Mouse (Mus musculus): ENCODE measurements around the gene Sccpdh. TPM values are rescaled to one million over a fixed set of nuclear protein-coding genes. Genes with fewer than 3 reads are reported as not detected.
A peak's percentile ranks its signal among the peaks of the same experiment; 100 is the strongest.

Sccpdh gene
- total and polyA plus RNA-seq, 2 experiments from 2014 or later = 75.5 to 122 TPM

GRCm38 (mm10) chr1:179715786-179716185 lies 47.8 kb downstream of the Sccpdh start:
- ATAC-seq (ENCODE audit: insufficient read depth, low read depth) (no peak), DNase-seq (ENCODE audit: low spot score) (no peak)
- WGBS = 81% methylated on average over 4 of the region's 4 CpGs

GRCm38 (mm10) chr1:179722811-179723469 lies 54.9 kb downstream of the Sccpdh start:
- Histone ChIP-seq H3K36me3 (replicated peaks; ENCODE audit: control insufficient read depth, insufficient read depth, low read length) (no peaks in the 10 kb centered on the region), H3K27ac (ENCODE audit: low read depth) (no peak overlapping the region), H3K4me1 (ENCODE audit: control insufficient read depth, insufficient read depth) (no peaks in the 10 kb centered on the region), H3K4me3 (ENCODE audit: low read depth, low read length) (no peak overlapping the region), H3K4me2 (ENCODE audit: low read depth, low read length) (no peak overlapping the region), H3K27me3 (ENCODE audit: control insufficient read depth, insufficient read depth, low read length) (no peaks in the 10 kb centered on the region), H3K9ac (replicated peaks; ENCODE audit: low read depth, low read length) (no peak overlapping the region), H3K9me3 (replicated peaks; ENCODE audit: control insufficient read depth, low read length) (no peaks in the 10 kb centered on the region)
- TF ChIP-seq EP300 (IDR thresholded peaks at IDR 0.05; ENCODE audit: low read depth) (no peak), CTCF (IDR thresholded peaks at IDR 0.05; ENCODE audit: low read depth) (no peak)
- ATAC-seq (ENCODE audit: insufficient read depth, low read depth) (no peak), DNase-seq (ENCODE audit: low spot score) (no peak)
- 80% methylated on average over 8 of the region's 8 CpGs for WGBS

More at GRCm38 (mm10) chr1:179715786-179716185, 47.8 kb downstream of the Sccpdh start:
- no peaks in the 10 kb centered on the region for H3K9me3 ChIP-seq (replicated peaks; ENCODE audit: control insufficient read depth, low read length)
- H3K4me1 ChIP-seq (ENCODE audit: control insufficient read depth, insufficient read depth) = no peaks in the 10 kb centered on the region
- no peaks in the 10 kb centered on the region for H3K36me3 ChIP-seq (replicated peaks; ENCODE audit: control insufficient read depth, insufficient read depth, low read length)
- no peak overlapping the region for H3K4me3 ChIP-seq (ENCODE audit: low read depth, low read length)
- no peak for TF ChIP-seq EP300 (IDR thresholded peaks at IDR 0.05; ENCODE audit: low read depth)
- no peak for TF ChIP-seq CTCF (IDR thresholded peaks at IDR 0.05; ENCODE audit: low read depth)
- no peak overlapping the region for H3K9ac ChIP-seq (replicated peaks; ENCODE audit: low read depth, low read length)
- H3K27ac ChIP-seq (ENCODE audit: low read depth) = no peak overlapping the region
- no peak overlapping the region for H3K4me2 ChIP-seq (ENCODE audit: low read depth, low read length)
- no peaks in the 10 kb centered on the region for H3K27me3 ChIP-seq (ENCODE audit: control insufficient read depth, insufficient read depth, low read length)

- Histone ChIP-seq H3K27me3 (ENCODE audit: control insufficient read depth, insufficient read depth, low read length) (no peaks in the 10 kb centered on the region), H3K4me3 (ENCODE audit: low read depth, low read length) (no peak overlapping the region), H3K4me1 (ENCODE audit: control insufficient read depth, insufficient read depth) (0 out of 2 replicates have a peak, but pooled peaks cover 5% of the 10 kb centered on the region), H3K9ac (replicated peaks; ENCODE audit: low read depth, low read length) (no peak overlapping the region), H3K9me3 (replicated peaks; ENCODE audit: control insufficient read depth, low read length) (no peaks in the 10 kb centered on the region), H3K36me3 (replicated peaks; ENCODE audit: control insufficient read depth, insufficient read depth, low read length) (no peaks in the 10 kb centered on the region), H3K27ac (ENCODE audit: low read depth) (no peak overlapping the region), H3K4me2 (ENCODE audit: low read depth, low read length) (no peak overlapping the region)
- no peak for DNase-seq (ENCODE audit: low spot score)
- 87% methylated on average over 10 of the region's 10 CpGs for WGBS
- no peak for ATAC-seq (ENCODE audit: insufficient read depth, low read depth)
- TF ChIP-seq EP300 (IDR thresholded peaks at IDR 0.05; ENCODE audit: low read depth) = no peak
- TF ChIP-seq CTCF (IDR thresholded peaks at IDR 0.05; ENCODE audit: low read depth) = no peak
Measured at GRCm38 (mm10) chr1:179728661-179729060, 60.7 kb downstream of the Sccpdh start.

DNA sequence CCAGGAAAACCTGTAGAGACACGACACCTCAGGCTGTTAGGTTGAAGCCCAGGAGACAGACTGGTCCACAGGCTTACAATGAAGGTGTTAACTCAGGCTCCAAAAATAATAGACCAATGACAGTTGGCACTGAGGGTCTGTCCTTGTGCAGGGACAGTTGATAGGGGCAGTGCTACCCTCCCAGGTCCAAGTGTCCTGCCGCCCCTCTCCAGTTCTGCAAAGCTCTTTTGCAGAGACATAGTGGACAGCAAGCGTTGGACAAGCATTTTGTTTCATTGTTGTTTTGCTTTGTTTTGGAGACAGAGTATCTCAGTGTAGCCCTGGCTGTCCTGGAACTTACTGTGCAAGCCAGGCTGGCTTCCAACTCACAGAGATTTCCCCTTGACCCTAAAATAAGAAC lies 63.4 kb downstream of the Sccpdh start:
- Histone ChIP-seq H3K36me3 (replicated peaks; ENCODE audit: control insufficient read depth, insufficient read depth, low read length) (no peaks in the 10 kb centered on the region), H3K4me1 (ENCODE audit: control insufficient read depth, insufficient read depth) (0 out of 2 replicates have a peak, but pooled peaks cover 5% of the 10 kb centered on the region), H3K9ac (replicated peaks; ENCODE audit: low read depth, low read length) (no peak overlapping the region), H3K27ac (ENCODE audit: low read depth) (no peak overlapping the region), H3K27me3 (ENCODE audit: control insufficient read depth, insufficient read depth, low read length) (no peaks in the 10 kb centered on the region), H3K4me2 (ENCODE audit: low read depth, low read length) (no peak overlapping the region), H3K4me3 (ENCODE audit: low read depth, low read length) (no peak overlapping the region), H3K9me3 (replicated peaks; ENCODE audit: control insufficient read depth, low read length) (no peaks in the 10 kb centered on the region)
- TF ChIP-seq CTCF (IDR thresholded peaks at IDR 0.05; ENCODE audit: low read depth) (no peak), EP300 (IDR thresholded peaks at IDR 0.05; ENCODE audit: low read depth) (no peak)
- DNase-seq (ENCODE audit: low spot score) (no peak), ATAC-seq (ENCODE audit: insufficient read depth, low read depth) (no peak)
- WGBS = 59% methylated on average over 3 of the region's 3 CpGs

GRCm38 (mm10) chr1:179734500-179735474 lies 66.8 kb downstream of the Sccpdh start:
- 30% methylated on average over 15 of the region's 15 CpGs for WGBS
- Histone ChIP-seq H3K27ac (ENCODE audit: low read depth) (no peak overlapping the region), H3K27me3 (ENCODE audit: control insufficient read depth, insufficient read depth, low read length) (no peaks in the 10 kb centered on the region), H3K36me3 (replicated peaks; ENCODE audit: control insufficient read depth, insufficient read depth, low read length) (no peaks in the 10 kb centered on the region), H3K4me1 (ENCODE audit: control insufficient read depth, insufficient read depth) (0 out of 2 replicates have a peak, but pooled peaks cover 5% of the 10 kb centered on the region), H3K9ac (replicated peaks; ENCODE audit: low read depth, low read length) (no peak overlapping the region), H3K4me2 (ENCODE audit: low read depth, low read length) (peak overlapping the region; percentile 26), H3K9me3 (replicated peaks; ENCODE audit: control insufficient read depth, low read length) (no peaks in the 10 kb centered on the region), H3K4me3 (ENCODE audit: low read depth, low read length) (no peak overlapping the region)
- DNase-seq (ENCODE audit: low spot score) (peak; percentile 42), ATAC-seq (ENCODE audit: insufficient read depth, low read depth) (peak; percentile 44)
- TF ChIP-seq EP300 (IDR thresholded peaks at IDR 0.05; ENCODE audit: low read depth) (no peak), CTCF (IDR thresholded peaks at IDR 0.05; ENCODE audit: low read depth) (peak; percentile 66)

Measured in heart, postnatal 0 days (tissue).